Mouse (Mus musculus): ENCODE measurements around the gene Ctnnbip1. TPM values are rescaled to one million over a fixed set of nuclear protein-coding genes. Genes with fewer than 3 reads are reported as not detected.

The Ctnnbip1 gene
- total and polyA plus RNA-seq, 3 experiments, result 19.4 to 26.4 (median 25.3) TPM

DNA sequence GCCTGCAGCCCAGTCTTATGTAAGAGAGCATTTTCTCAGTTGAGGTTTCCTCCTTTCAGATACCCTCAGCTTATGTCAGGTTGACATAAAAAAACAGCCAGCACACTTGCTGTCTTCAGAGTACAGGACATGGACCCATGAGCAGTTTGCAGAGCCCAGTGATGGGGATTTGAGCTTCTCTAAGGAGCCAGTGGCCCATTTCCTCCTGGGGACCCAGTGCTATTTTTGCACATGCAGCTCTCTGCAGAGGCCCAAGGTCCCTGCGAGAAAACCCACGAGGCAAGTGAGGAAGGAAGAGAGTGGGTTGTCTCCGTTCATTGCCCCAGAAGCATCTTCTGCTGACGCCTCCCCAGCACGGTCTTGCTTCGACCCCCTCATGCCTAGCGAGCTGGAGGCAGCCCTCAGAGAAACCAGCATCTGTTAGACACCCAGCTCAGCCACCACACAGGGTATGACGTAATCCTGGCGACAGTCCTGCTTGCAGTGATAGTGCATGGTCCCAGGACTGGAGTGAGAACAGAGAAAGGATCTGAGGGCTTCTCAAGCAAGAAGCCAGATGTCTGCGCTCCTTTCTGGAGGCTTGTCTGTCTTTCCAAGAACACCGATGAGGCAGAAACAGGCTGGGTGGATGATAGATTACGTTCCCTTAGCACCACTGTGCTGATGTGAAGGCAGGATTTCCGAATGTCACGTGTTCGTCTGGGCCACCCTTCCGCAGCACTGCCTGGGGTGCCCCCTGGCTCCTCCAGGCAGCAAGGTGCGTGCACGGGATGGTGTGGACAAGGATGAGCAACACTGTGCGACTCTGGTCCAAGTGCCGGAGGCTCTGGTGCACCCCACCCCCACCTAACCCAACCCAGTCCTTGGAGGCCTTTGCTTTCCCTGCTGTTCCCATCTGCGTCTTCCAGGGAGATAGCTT lies 44.2 kb downstream of the Ctnnbip1 start:
- DNase-seq, result peak; percentile 43

DNA sequence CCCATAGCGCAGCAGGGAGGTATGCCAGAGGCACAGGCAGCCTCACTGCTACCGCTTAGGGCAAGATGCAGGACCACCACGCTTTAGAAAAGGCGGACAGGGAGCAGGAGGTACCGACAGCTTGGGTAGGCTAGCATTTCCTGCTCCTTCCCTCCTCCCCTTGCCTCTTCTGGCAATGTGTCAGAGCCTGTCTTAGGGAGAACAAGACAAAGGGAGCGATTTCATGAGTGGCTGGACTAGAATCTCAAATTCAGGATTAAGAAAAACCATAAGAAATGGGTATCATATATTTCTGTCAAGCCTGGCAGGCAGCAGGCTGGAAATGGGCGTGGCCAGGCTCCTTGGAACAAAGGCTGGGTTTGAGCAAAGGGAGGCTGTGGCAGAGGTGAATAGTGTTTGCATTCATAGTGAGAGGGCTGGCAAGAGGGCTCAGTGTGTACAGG lies 44.9 kb downstream of the Ctnnbip1 start:
- DNase-seq, result no peak

- DNase-seq, result no peak
These were observed 45.9 kb downstream of the Ctnnbip1 start for GRCm38 (mm10) chr4:149563941-149564361.

DNA sequence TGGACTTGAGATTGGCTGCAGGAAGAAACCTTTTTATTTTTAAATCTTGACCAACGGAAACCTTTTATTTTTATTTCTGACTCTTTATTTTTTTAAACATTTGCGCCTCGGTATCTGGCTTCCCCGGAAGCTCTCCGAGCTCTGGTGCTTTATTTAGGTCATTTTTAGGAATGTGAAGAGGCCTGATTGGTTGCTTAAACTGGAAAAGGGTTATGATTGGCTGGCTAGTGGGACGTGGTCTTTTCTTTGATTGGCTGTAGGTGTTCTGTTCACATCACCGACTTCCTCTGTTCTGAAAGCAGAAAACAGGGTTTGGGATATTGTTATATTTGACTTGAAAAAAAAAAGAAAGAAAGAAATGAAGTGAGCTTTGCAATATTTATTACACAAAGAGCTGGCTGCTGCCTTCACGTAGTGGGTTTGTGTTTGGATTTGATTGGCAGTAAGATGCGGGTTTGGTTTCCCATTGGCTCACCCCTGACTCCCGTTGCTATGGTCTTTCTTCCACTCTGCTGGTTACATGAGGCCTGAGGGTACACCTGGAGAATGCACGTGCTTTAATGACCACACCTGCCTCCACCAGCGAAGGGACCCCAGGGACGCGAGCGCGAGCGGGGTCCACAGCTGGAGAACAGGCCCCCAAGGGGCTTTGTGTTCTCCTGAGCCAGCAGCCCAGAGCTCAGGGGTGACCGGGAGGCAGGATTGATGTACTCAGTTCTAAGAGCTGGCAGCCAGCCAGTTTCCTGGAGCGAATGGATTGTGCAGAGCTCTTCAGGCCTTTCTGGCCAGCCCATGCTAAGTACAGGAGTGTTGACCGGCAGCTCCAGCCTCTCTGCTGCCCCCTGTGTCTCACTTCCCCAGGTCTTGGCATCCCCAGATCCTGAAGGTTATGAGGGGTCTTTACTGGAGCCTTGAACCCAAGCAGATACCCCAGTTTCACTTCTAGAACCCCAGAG lies 46.7 kb downstream of the Ctnnbip1 start:
- DNase-seq, result peak; percentile 63

DNA sequence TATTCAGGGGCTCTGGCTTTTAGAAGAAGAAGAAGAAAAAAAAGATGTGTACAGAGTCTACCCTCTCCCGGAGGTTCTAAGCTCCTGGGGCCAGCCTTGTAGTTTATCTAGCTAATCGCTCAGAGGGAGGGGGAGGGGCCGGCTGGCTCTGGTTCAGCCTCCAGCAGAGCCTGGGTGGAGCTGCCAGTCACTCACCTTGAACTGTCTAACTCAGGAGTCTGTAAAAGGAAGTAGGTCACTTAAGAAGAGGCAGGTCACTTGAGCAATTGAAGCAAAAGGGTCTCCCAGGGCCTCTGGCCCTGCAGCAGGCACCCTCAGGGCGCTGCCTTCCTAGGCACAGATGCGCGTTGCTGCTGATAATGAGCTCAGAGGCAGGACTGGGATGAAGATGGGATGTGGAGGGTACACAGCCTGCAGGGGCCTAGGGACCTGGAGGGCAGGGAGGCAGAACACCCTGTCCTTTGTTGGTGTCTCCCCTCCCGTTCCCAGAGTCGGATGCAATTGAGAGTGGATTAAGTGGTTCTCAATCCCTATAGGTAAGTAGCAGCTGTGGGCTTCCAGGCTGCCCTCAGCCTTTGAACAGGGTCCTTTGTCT lies 49.5 kb downstream of the Ctnnbip1 start:
- DNase-seq, result peak; percentile 79

- DNase-seq, result no peak
These were observed 50.6 kb downstream of the Ctnnbip1 start for GRCm38 (mm10) chr4:149568622-149569021.

GRCm38 (mm10) chr4:149569781-149570497 lies 51.9 kb downstream of the Ctnnbip1 start:
- no peak for DNase-seq

- DNase-seq, result no peak
These were observed 52.4 kb downstream of the Ctnnbip1 start for GRCm38 (mm10) chr4:149570498-149570863.

DNA sequence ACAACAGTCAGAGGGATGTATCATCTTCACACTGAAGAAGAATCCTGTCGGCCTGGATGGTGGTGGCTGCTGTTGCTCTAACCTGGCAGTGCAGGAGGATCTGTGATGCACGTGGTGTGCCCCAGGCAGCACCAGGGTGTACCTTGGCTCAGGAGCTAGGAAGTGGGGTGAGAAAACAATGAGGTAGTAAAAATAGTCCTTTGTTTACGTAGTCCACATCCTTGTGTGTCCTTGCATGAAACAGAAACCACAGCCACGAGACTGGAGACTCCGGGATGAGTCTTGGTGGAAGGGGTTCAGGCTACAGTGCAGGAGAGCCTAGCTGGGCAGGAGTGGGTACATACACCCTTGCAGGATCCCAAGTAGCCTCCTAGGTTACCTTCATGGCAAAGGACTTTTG lies 53.2 kb downstream of the Ctnnbip1 start:
- no peak for DNase-seq

- DNase-seq, result peak; percentile 62
These were observed 53.7 kb downstream of the Ctnnbip1 start for GRCm38 (mm10) chr4:149571651-149572149.

DNA sequence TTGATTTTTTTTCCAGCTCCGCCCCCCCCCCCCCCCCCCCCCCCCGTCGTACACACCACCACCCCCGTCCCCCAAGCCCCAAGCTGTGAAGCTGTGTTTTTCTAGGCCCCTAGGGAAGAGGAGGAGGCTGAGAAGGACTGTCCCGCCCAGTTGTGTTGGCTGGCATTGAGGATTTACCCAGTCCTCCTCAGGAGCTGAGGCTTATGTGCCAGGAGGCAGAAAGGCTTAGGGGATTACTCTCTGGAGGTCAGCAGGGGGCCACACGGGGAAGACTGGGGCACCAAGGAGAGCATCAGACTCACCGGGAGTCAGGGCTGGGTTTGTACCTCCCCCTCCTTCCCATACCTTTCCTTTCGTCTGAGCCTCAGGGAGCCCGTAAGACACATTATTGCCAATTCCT lies 54.4 kb downstream of the Ctnnbip1 start:
- DNase-seq, result no peak

DNA sequence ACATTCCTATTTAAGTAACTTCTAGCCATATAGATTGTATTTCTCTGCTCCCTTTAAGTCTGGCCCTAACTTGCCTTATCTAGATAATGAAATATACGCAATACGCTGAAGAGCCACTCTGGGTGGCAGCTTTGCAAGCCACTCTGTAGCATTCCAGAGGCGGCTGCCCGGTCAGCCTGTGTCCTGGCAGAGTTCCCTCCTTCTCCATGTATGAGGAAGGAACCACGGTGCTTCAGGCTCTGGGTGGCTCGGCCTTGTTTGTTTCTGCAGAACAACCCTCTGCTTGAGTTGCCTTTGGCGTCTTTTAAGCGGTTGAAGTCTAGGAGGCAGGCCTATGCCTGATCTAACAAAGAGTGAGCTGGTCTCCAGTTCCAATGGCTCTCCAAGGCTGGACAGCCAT lies 54.8 kb downstream of the Ctnnbip1 start:
- no peak for DNase-seq

- DNase-seq, result peak; percentile 66
These were observed 56.4 kb downstream of the Ctnnbip1 start for GRCm38 (mm10) chr4:149574391-149574821.

- DNase-seq, result no peak
These were observed 58.0 kb downstream of the Ctnnbip1 start for GRCm38 (mm10) chr4:149576061-149576460.

DNA sequence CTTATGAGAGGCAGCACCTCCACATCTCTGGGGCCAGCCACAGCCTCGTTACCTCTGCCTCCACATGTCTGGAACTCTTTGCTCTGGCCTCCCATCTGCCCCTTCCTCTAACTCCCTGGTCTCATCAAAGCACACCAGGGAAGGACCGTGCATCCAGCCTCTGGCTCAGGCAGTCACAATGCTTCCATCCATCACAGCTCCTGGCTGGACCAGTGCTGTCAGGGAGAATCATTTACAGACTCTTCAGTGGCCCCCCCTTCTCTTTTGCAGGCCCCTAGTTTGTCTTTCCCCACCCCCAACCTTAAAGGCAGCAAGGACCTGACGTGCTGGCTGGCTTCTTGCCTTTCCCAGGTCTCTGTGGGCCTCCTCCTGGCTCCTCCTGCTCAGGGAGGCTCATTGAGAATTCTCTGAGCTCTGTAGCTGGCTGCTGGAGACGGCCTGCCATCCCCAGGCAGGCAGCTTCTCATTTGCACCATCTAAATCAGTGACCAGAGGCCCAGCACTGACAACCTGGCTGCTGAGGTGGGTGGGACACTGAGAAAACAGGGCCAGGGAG lies 59.0 kb downstream of the Ctnnbip1 start:
- no peak for DNase-seq

- DNase-seq, result no peak
These were observed 60.1 kb downstream of the Ctnnbip1 start for GRCm38 (mm10) chr4:149578085-149578681.

DNA sequence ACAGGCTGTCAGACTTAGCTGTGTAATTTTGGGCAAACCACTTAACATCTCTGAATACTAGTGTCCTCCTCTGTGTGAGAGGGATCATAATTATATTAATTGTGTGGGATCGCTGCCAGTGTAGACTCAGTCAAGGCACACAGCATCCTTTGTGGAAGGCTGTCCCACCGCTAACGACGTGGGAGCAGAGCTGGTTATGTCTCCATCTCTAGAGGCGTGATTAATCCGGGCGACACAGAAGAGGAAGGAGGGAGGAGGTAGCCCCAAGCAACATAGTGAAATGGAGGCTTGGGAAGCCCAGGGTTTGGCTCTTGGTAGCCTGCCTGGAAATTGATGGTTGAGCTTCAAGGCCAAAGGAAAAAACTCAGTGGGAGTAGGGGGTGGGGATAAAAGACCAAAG lies 60.8 kb downstream of the Ctnnbip1 start:
- no peak for DNase-seq

DNA sequence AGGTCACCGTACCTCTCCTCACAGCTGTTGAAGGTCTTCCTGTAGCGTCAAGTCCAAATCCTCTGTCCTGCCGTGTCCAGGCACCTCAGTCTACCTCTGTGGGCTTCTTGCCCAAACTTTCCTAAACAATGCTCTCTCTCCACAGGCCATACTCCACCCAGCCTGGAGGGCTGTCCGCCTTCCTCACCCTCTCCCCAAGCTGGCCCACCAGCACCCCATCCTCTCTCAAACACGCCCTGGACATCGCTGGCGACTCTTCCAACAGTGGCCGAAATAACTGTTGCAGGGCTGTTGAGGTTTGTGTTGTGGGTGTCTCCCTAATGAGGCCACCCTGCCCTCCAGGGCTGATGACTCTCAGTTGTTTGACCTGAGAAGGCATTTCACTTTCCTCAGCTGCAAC lies 67.2 kb downstream of the Ctnnbip1 start:
- DNase-seq, result no peak

- peak; percentile 76 for DNase-seq
These were observed 68.2 kb downstream of the Ctnnbip1 start, which contains the start of gene Clstn1 for GRCm38 (mm10) chr4:149586044-149586782. Clstn1 (plus strand) TSS chr4:149586468.
